Mouse (Mus musculus): ENCODE measurements around the gene Tm6sf1.
A peak's percentile ranks its signal among the peaks of the same experiment; 100 is the strongest.

Gene Tm6sf1

GRCm38 (mm10) chr7:81850171-81850570 is 8.6 kb upstream of the Tm6sf1 start:
- no peak for DNase-seq (ENCODE audit: low spot score in 2 of 2)

GRCm38 (mm10) chr7:81851706-81852105 is 7.1 kb upstream of the Tm6sf1 start:
- DNase-seq (ENCODE audit: low spot score in 2 of 2) = no peak

DNA sequence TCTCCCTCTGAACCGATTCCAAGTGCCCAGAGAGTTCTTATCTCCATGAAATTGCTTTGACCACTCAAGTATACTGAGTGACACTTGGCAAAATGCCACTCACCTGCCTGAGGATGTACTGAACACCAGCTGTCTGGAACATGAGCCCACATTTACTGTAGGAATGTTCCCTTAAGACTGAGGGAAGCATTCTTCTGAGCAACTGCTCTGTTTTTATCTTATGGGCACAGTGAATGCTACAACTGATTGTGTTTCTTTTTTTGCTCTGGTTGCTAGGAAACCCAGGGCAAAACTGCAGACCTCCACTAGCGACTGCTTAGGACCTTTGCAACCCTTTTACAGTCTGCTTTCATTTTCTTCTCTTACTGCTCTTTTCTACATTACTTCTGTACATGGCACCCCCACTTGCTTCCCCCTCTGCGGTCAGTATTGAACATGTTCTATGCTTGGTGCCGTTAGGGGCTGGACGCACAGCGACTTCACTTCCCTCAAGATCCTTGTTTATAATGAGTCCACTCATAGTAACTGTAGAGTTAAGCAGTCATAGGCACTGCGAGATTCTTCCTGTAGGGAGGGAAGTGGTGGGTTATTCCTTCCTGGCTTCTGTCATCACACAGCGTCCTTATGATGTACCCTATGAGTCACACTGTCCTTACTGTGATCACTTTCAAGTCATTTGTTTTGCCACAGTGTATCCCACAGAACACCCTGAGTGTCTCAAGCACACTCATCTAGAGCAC is 4.1 kb upstream of the Tm6sf1 start:
- no peak for DNase-seq (ENCODE audit: low spot score in 2 of 2)

GRCm38 (mm10) chr7:81855694-81856093 is 3.1 kb upstream of the Tm6sf1 start, which contains the start of gene Gm10160:
Gene Gm10160, minus strand, starts transcription at chr7:81855794.
- DNase-seq (ENCODE audit: low spot score in 2 of 2) = no peak

DNA sequence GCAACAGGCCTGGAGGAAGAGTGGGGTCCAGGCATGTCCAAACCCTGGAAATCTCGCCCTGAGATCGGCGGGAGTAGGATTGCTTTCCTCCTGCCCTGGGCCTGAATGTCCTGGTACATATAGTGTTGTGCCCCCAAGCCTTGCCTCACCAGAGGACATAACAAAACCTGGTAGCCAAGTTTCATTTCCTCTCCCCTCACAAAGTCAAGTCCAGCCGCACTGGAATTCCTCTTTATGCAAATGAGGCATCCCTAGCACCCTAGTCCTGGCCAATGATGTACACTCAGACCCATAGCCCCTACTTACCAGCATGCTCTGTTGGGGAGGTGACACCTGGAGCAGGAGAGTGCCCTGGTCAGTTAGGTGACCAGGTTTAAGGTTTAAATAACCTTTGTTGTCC is 2.6 kb upstream of the Tm6sf1 start:
- no peak for DNase-seq (ENCODE audit: low spot score in 2 of 2)

DNA sequence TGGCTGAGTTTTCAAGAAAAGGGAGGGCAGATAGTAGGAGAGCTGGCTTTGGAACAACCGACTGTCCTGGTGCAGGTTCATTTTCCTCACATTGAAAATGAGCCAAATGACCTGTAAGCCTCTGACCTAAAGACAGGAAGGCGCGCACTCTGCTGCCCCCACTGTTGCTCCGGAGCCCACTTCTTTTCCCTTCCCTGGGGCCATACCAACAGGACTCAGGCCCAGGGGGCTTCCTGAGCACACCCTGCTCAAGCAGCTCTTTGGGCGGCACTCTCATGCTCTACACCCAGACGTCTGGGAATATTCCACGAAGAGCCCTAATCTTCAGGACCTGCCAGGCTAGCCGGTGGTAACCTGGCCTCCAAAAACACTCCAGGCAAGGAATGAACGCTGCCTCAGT is 565 bp upstream of the Tm6sf1 start:
- no peak for DNase-seq (ENCODE audit: low spot score in 2 of 2)

GRCm38 (mm10) chr7:81860071-81860470 is 1.3 kb downstream of the Tm6sf1 start:
- DNase-seq (ENCODE audit: low spot score in 2 of 2) = no peak

GRCm38 (mm10) chr7:81860996-81861395 is 2.2 kb downstream of the Tm6sf1 start:
- no peak for DNase-seq (ENCODE audit: low spot score in 2 of 2)

DNA sequence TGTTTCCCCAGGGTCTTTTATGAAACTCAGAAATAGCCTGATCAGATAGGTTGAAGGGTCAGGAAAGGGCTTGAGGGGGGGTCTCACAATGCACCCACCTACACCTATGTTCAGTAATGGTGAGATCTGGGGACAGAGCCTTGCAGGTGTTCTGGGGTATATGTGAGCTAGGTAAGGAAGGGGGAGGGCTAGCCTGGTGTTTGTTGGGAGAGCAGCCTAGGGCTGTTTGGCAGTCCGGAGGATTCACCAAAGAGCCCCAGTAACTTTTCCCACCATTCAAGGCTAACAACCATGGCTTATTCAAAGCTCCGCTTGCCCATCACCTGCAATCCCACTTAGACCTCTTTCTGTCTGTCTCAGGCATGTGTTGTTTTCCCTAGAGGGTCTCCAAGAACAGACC is 2.7 kb downstream of the Tm6sf1 start:
- DNase-seq (ENCODE audit: low spot score in 2 of 2) = no peak

DNA sequence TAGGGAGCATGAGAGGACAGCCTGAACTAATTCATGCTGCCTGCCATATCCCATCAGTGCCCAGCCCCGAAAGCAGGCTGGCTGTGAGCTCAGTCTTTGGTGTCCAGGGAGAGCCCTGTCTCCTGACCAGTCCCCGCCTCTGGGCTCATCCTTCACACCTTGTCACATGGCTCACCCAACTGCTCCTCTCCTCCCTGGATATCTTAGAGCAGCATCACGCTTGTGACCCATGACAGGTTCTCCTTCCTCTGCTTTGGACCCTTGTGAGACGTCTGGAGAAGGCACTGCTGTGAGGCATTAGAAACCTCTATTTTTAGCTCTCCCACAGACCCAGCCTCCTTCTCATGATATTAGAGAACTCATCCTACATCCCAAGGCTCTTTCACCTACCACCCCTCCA is 3.1 kb downstream of the Tm6sf1 start:
- no peak for DNase-seq (ENCODE audit: low spot score in 2 of 2)

- DNase-seq (ENCODE audit: low spot score in 2 of 2) = no peak
Measured at GRCm38 (mm10) chr7:81862587-81863583, 4.1 kb downstream of the Tm6sf1 start.

- no peak for DNase-seq (ENCODE audit: low spot score in 2 of 2)
Measured at GRCm38 (mm10) chr7:81864552-81864951, 5.8 kb downstream of the Tm6sf1 start.

DNA sequence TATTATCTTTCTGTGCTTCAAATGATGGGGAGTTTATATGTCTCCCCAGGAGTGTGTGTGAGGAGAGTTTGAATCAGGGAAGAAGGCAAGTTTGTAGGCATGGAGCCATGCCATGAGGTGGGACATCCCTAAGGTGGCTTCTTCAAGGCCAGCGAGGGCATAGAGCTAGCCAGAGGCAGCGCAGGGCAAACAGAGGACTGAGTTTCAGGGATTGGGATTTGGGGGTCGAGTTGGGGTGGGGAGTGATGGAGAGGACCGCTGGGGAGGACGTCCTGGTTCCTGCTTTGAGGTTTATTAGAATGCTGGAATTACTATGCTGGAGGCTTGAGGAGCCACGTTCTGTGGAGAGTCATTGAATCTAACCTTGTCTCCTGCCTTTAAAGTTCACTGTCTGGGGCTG is 7.1 kb downstream of the Tm6sf1 start:
- no peak for DNase-seq (ENCODE audit: low spot score in 2 of 2)

- DNase-seq (ENCODE audit: low spot score in 2 of 2) = no peak
Measured at GRCm38 (mm10) chr7:81867231-81867930, 8.6 kb downstream of the Tm6sf1 start.

- DNase-seq (ENCODE audit: low spot score in 2 of 2) = peak in 1 of 2 experiments; percentile 60
Measured at GRCm38 (mm10) chr7:81868158-81868557, 9.4 kb downstream of the Tm6sf1 start.

- DNase-seq (ENCODE audit: low spot score in 2 of 2) = no peak
Measured at GRCm38 (mm10) chr7:81872493-81873013, 13.8 kb downstream of the Tm6sf1 start.

DNA sequence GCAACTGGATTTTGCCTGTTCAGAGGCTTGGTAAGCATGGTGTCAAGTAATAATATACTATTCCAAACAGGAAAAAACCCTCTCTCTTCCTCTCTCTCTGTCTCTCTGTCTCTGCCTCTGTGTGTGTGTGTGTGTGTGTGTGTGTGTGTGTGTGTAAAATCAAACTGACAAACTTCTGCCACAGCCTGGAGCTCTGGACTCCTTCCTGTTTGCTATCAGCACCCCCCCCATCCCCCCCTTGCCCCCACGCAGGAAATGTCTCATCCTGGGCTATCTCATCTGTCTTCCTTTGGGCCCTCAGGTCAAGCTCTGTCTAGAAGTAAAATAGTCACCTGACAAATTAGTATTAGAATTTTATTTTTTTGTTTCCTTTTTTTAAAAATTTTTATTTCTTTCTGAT is 15.0 kb downstream of the Tm6sf1 start:
- DNase-seq (ENCODE audit: low spot score in 2 of 2) = no peak

- DNase-seq (ENCODE audit: low spot score in 2 of 2) = no peak
Measured at GRCm38 (mm10) chr7:81874636-81875035, 15.8 kb downstream of the Tm6sf1 start.

- no peak for DNase-seq (ENCODE audit: low spot score in 2 of 2)
Measured at GRCm38 (mm10) chr7:81875372-81875771, 16.6 kb downstream of the Tm6sf1 start.

DNA sequence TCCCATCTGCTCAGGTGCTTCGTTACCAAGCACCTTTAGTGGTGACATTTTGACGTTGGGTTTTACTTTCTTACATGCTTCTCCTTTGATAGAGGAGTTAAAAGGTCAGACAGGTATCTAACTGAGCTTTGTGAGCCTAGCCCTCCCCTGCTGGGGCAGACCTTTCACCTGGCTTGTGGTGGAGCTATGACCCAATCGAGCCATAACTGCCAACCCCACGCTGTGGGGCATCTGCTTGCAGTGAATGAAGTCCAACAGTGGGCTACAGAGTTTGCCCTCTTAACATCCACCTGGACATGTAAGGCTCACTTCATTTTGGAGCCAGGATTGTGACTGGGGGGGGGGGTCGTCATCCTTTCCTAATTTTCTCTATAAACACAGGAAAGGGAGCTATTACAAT is 21.5 kb downstream of the Tm6sf1 start:
- DNase-seq (ENCODE audit: low spot score in 2 of 2) = no peak

DNA sequence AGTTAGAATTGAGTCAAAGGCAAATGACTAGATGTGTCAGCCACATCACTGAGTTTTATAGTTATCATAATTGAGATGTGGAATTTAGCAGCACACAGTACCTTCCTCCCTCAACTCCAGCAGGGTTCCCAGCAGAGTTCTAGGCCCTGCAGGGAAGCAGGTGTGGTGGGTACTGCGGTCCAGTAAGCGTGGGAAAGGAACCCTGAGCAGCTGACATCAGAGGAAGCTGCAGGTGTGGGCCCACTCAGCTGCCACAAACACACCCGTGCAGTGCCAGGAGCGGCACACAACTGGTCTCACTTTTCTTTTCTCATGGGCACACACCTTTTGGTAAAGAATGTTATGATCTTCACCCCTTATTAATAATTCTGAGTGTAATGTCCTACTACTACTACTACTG is 22.0 kb downstream of the Tm6sf1 start:
- no peak for DNase-seq (ENCODE audit: low spot score in 2 of 2)

DNA sequence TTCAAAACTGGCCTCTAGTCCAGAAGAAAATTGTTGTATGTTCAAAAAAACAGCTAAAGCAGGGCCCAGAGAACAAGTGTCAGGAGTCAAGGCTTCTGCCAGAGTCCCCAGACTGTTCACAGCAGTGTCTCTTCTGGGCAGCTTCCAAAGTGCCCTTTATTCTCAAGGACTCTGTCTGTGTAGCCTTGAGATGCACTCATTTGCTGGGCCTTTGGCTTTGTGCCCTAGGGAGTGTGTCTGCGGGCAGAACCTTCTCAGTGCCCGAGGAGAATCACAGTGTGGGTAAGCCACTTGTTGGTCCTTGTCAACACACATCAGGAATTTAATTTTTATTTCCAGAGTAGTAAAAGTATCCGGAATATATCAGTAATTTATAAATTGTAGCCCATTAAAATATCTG is 22.8 kb downstream of the Tm6sf1 start:
- no peak for DNase-seq (ENCODE audit: low spot score in 2 of 2)

All from right cerebral cortex, adult 2 months (tissue).